Mouse (Mus musculus) liver, embryonic 12.5 days (tissue): ENCODE measurements around the gene Cysrt1. TPM values are rescaled to one million over a fixed set of nuclear protein-coding genes. Genes with fewer than 3 reads are reported as not detected.
A peak's percentile ranks its signal among the peaks of the same experiment; 100 is the strongest.
"Not testable (repeated sequence)": the region's sequence is repeated elsewhere in the genome, so short reads cannot be mapped to it uniquely, and the experiment has no call there.

ENCODE experiments used
- ATAC-seq: fragments of 200-750 bp; cut with Nextera tagmentation; 2 replicates; pipeline ENCODE4 v1.8.0; 2017; ENCODE audit warnings: moderate number of reproducible peaks, mild to moderate bottlenecking, moderate library complexity
- H3K27ac ChIP-seq: fragments of 300-500 bp; sonication (generic); 2 replicates; pipeline ENCODE4 v1.5.1; 2016; ENCODE audit warnings: mild to moderate bottlenecking
- H3K27me3 ChIP-seq: fragments of 300-500 bp; sonication (generic); replicated peaks from 2 replicates; pipeline ENCODE4 v1.6.1; 2016; ENCODE audit warnings: mild to moderate bottlenecking, moderate library complexity
- H3K36me3 ChIP-seq: fragments of 300-500 bp; sonication (generic); 2 replicates; pipeline ENCODE4 v1.6.1; 2016; ENCODE audit warnings: mild to moderate bottlenecking, moderate library complexity
- H3K4me1 ChIP-seq: fragments of 300-500 bp; sonication (generic); 2 replicates; pipeline ENCODE4 v1.6.1; 2016
- H3K4me2 ChIP-seq: fragments of 300-500 bp; sonication (generic); 2 replicates; pipeline ENCODE4 v1.6.1; 2016; ENCODE audit warnings: mild to moderate bottlenecking, moderate library complexity
- H3K4me3 ChIP-seq: fragments of 300-500 bp; sonication (generic); 2 replicates; pipeline ENCODE4 v1.5.1; 2016; ENCODE audit warnings: mild to moderate bottlenecking, moderate library complexity
- H3K9ac ChIP-seq: fragments of 300-500 bp; sonication (generic); 2 replicates; pipeline ENCODE4 v1.6.1; 2016; ENCODE audit warnings: mild to moderate bottlenecking, moderate library complexity
- H3K9me3 ChIP-seq: fragments of 300-500 bp; sonication (generic); replicated peaks from 2 replicates; pipeline ENCODE4 v1.6.1; 2016; ENCODE audit warnings: mild to moderate bottlenecking, moderate library complexity
- WGBS: fragments of 180-500 bp; shearing (Covaris S2); methylation state at CpG from one replicate; pipeline ENCODE4 v1.1.7; 2016; ENCODE audit not compliant: insufficient replicate concordance; 5-methylcytosine and 5-hydroxymethylcytosine counted together
- polyA plus RNA-seq: library from polyadenylated mRNA; unstranded; fragments of >200 nt; fragmentation: Nextera tagmentation; extraction: Ambion mirVana; gene quantifications from 2 replicates; pipeline ENCODE4 v1.2.1, GENCODE M21; 2016

Cysrt1 gene
- polyA plus RNA-seq, 1 experiment from 2014 or later, result not detected

- Histone ChIP-seq H3K27ac (peak overlapping the region; percentile 77), H3K36me3 (peaks cover 2% of the 10 kb centered on the region; the same call in 1 of the 2 replicates), H3K9me3 (no peaks in the 10 kb centered on the region), H3K27me3 (peaks cover 11% of the 10 kb centered on the region), H3K9ac (peak overlapping the region; percentile 86), H3K4me3 (peak overlapping the region; percentile 84), H3K4me1 (peaks cover 63% of the 10 kb centered on the region), H3K4me2 (peak overlapping the region; percentile 100)
- WGBS, result 2% methylated on average over 82 of the region's 82 CpGs
- peak; percentile 13 for ATAC-seq
Observed at GRCm38 (mm10) chr2:25262795-25263622, 20.8 kb upstream of the Cysrt1 start.

- Histone ChIP-seq H3K27me3 (peaks cover 11% of the 10 kb centered on the region), H3K9me3 (no peaks in the 10 kb centered on the region), H3K4me2 (peak within 1 kb of the TSS; percentile 100), H3K27ac (peak within 1 kb of the TSS; percentile 77), H3K36me3 (no peaks in the 10 kb centered on the region; the same call in 1 of the 2 replicates), H3K9ac (peak within 1 kb of the TSS; percentile 86), H3K4me3 (peak within 1 kb of the TSS; percentile 84), H3K4me1 (peaks cover 56% of the 10 kb centered on the region)
- peak; percentile 97 for ATAC-seq
- WGBS, result under 1% methylated on average over 39 of the region's 39 CpGs
Observed at GRCm38 (mm10) chr2:25262291-25262767, 20.1 kb upstream of the Cysrt1 start, which contains the start of gene Tprn. TSS of gene Tprn (plus strand) at chr2:25262618.

- peak overlapping the region; percentile 100 for H3K4me2 ChIP-seq
- peak overlapping the region; percentile 77 for H3K27ac ChIP-seq
- no peaks in the 10 kb centered on the region for H3K9me3 ChIP-seq
- WGBS, result 42% methylated on average over 12 of the region's 12 CpGs
- peak overlapping the region; percentile 65 for H3K9ac ChIP-seq
- peak; percentile 7; the same call in 1 of the 2 replicates for ATAC-seq
- H3K4me3 ChIP-seq, result peak overlapping the region; percentile 84
- no peaks in the 10 kb centered on the region for H3K36me3 ChIP-seq
- H3K4me1 ChIP-seq, result peaks cover 56% of the 10 kb centered on the region
- H3K27me3 ChIP-seq, result peaks cover 11% of the 10 kb centered on the region
Observed at GRCm38 (mm10) chr2:25261870-25262269, 19.6 kb upstream of the Cysrt1 start.

- H3K36me3 ChIP-seq, result no peaks in the 10 kb centered on the region
- H3K9ac ChIP-seq, result no peak overlapping the region
- H3K4me1 ChIP-seq, result peaks cover 44% of the 10 kb centered on the region
- peaks cover 9% of the 10 kb centered on the region for H3K27me3 ChIP-seq
- WGBS, result 37% methylated on average over 2 of the region's 2 CpGs
- ATAC-seq, result no peak
- no peak overlapping the region for H3K27ac ChIP-seq
- H3K9me3 ChIP-seq, result no peaks in the 10 kb centered on the region
- H3K4me2 ChIP-seq, result no peak overlapping the region
- no peak overlapping the region for H3K4me3 ChIP-seq
Observed at GRCm38 (mm10) chr2:25258887-25259286, 16.6 kb upstream of the Cysrt1 start.

GRCm38 (mm10) chr2:25257250-25257649 is 15.0 kb upstream of the Cysrt1 start:
- H3K4me3 ChIP-seq, H3K27me3 ChIP-seq, H3K9ac ChIP-seq, H3K9me3 ChIP-seq, H3K27ac ChIP-seq, ATAC-seq, H3K4me2 ChIP-seq: not testable (repeated sequence)
- WGBS, result 75% methylated on average over 5 of the region's 5 CpGs
- Histone ChIP-seq H3K4me1 (peaks cover 32% of the 10 kb centered on the region), H3K36me3 (peaks cover 14% of the 10 kb centered on the region)

- not testable (repeated sequence) for H3K9me3 ChIP-seq, ATAC-seq, H3K27me3 ChIP-seq
- 39% methylated on average over 12 of the region's 12 CpGs for WGBS
- H3K4me2 ChIP-seq, result peak overlapping the region; percentile 88
- peak overlapping the region; percentile 99 for H3K4me3 ChIP-seq
- H3K36me3 ChIP-seq, result peaks cover 21% of the 10 kb centered on the region
- H3K27ac ChIP-seq, result 0 out of 2 replicates have a peak overlapping the region, but pooled peaks have one; percentile 85
- H3K4me1 ChIP-seq, result peaks cover 27% of the 10 kb centered on the region
- peak overlapping the region; percentile 85 for H3K9ac ChIP-seq
Observed at GRCm38 (mm10) chr2:25256443-25257109, 14.3 kb upstream of the Cysrt1 start.

GRCm38 (mm10) chr2:25255284-25255779 is 13.1 kb upstream of the Cysrt1 start, which contains the start of gene Tmem203:
TSS of gene Tmem203 (plus strand) at chr2:25255439.
- WGBS, result 1% methylated on average over 39 of the region's 39 CpGs
- Histone ChIP-seq H3K4me2 (peak within 1 kb of the TSS; percentile 88), H3K4me1 (peaks cover 23% of the 10 kb centered on the region), H3K27me3 (no peaks in the 10 kb centered on the region), H3K27ac (peak within 1 kb of the TSS; percentile 85), H3K36me3 (peaks cover 33% of the 10 kb centered on the region), H3K9ac (peak within 1 kb of the TSS; percentile 85), H3K9me3 (no peaks in the 10 kb centered on the region), H3K4me3 (peak within 1 kb of the TSS; percentile 99)
- ATAC-seq, result peak; percentile 86

- Histone ChIP-seq H3K4me1 (peaks cover 23% of the 10 kb centered on the region), H3K9me3 (no peaks in the 10 kb centered on the region), H3K4me3 (no peak overlapping the region), H3K9ac (no peak overlapping the region), H3K4me2 (no peak overlapping the region), H3K36me3 (peaks cover 63% of the 10 kb centered on the region), H3K27ac (no peak overlapping the region), H3K27me3 (no peaks in the 10 kb centered on the region)
- WGBS, result 83% methylated on average over 1 of the region's 1 CpGs
- ATAC-seq, result no peak
Observed at GRCm38 (mm10) chr2:25252331-25252730, 10.1 kb upstream of the Cysrt1 start.

GRCm38 (mm10) chr2:25246183-25247072 is 4.2 kb upstream of the Cysrt1 start, which contains the start of gene AL732309.1:
TSS of gene AL732309.1 (minus strand) at chr2:25246863.
- Histone ChIP-seq H3K4me1 (peaks cover 16% of the 10 kb centered on the region), H3K9me3 (no peaks in the 10 kb centered on the region), H3K36me3 (peaks cover 64% of the 10 kb centered on the region), H3K4me3 (no peak within 1 kb of the TSS), H3K27ac (no peak within 1 kb of the TSS), H3K9ac (no peak within 1 kb of the TSS), H3K27me3 (peaks cover 26% of the 10 kb centered on the region), H3K4me2 (no peak within 1 kb of the TSS)
- 77% methylated on average over 10 of the region's 10 CpGs for WGBS
- ATAC-seq, result no peak

GRCm38 (mm10) chr2:25244144-25244543 is 1.9 kb upstream of the Cysrt1 start:
- no peak for ATAC-seq
- WGBS, result 76% methylated on average over 4 of the region's 4 CpGs

GRCm38 (mm10) chr2:25243342-25243741 is 1.1 kb upstream of the Cysrt1 start:
- Histone ChIP-seq H3K4me1 (peaks cover 36% of the 10 kb centered on the region), H3K4me2 (no peak overlapping the region), H3K4me3 (no peak overlapping the region), H3K27ac (no peak overlapping the region), H3K9me3 (no peaks in the 10 kb centered on the region), H3K9ac (no peak overlapping the region), H3K27me3 (peaks cover 30% of the 10 kb centered on the region), H3K36me3 (peaks cover 33% of the 10 kb centered on the region)
- WGBS, result 72% methylated on average over 8 of the region's 8 CpGs
- no peak for ATAC-seq

More at GRCm38 (mm10) chr2:25244144-25244543, 1.9 kb upstream of the Cysrt1 start:
- H3K27ac ChIP-seq, result no peak overlapping the region
- H3K4me2 ChIP-seq, result no peak overlapping the region
- H3K4me1 ChIP-seq, result peaks cover 36% of the 10 kb centered on the region
- no peak overlapping the region for H3K4me3 ChIP-seq
- no peaks in the 10 kb centered on the region for H3K9me3 ChIP-seq
- peaks cover 41% of the 10 kb centered on the region for H3K36me3 ChIP-seq
- H3K9ac ChIP-seq, result no peak overlapping the region
- H3K27me3 ChIP-seq, result peaks cover 30% of the 10 kb centered on the region
